Mouse (Mus musculus): ENCODE results near the gene Nfasc.

GRCm38 (mm10) chr1:132628599-132628998 is 113.0 kb downstream of the Nfasc start:
- no peak for TF ChIP-seq POLR2A (IDR thresholded peaks at IDR 0.05; ENCODE audit: low read depth, low read length)
- no peak for TF ChIP-seq CTCF (IDR thresholded peaks at IDR 0.05; ENCODE audit: borderline replicate concordance, insufficient read depth, low read length)
